Mouse (Mus musculus): ENCODE results near the gene Shisa5.

- TF ChIP-seq CTCF (IDR thresholded peaks at IDR 0.05; ENCODE audit: insufficient read depth, low read depth, low read length), result no peak
- TF ChIP-seq POLR2A (IDR thresholded peaks at IDR 0.05; ENCODE audit: insufficient read depth, low read depth, low read length), result peak; percentile 30
These were observed 57.0 kb downstream of the Shisa5 start, which contains the start of gene Plxnb1 for GRCm38 (mm10) chr9:109095137-109095982.

Measured in olfactory bulb, adult 2 months (tissue).